ENCODE assay signal across 24 mouse cellular contexts in genomic region chr6:120099392-120099791, GRCm38 (mm10). TPM values are rescaled to one million over a fixed set of nuclear protein-coding genes. Genes with fewer than 3 reads are reported as not detected.
DNase-seq lines count a peak whose midpoint lies in the region; ATAC-seq and TF ChIP-seq lines count a peak whose summit lies in the region.
"Had no signal": no experiment of that assay in that cellular context is flagged by ENCODE, and none has a peak within 500 bp of the region (broad histone marks: within the 10 kb centered on the region; RNA-seq: fewer than 3 reads in every experiment).

No protein-coding gene starts in this region.

- no peak overlapping the region for H3K4me2 ChIP-seq in kidney, postnatal 0 days (ENCODE audit: low read length)
- H3K4me2 ChIP-seq: embryonic facial prominence, embryonic 12.5 days; heart, embryonic 15.5 days; limb, embryonic 12.5 days; liver, embryonic 12.5 days; midbrain, embryonic 11.5 days had no signal

- no peak overlapping the region for H3K4me3 ChIP-seq in kidney, postnatal 0 days (replicated peaks; ENCODE audit: low read depth, low read length)
- H3K4me3 ChIP-seq in left cerebral cortex, adult 2 months, result no peak overlapping the region
- H3K4me3 ChIP-seq: embryonic facial prominence, embryonic 12.5 days; erythroblast, embryonic 14.5 days; heart, embryonic 15.5 days; limb, embryonic 12.5 days; liver, embryonic 12.5 days had no signal

- DNase-seq in kidney, postnatal 0 days (ENCODE audit: low spot score), result peak; percentile 23
- DNase-seq in kidney, adult 9 months, result no peak
- peak; percentile 34 for DNase-seq in lung, postnatal 10 days
- DNase-seq in lung, postnatal 14 days, result no peak
- peak; percentile 83 for DNase-seq in R1 (ENCODE audit: low read depth, low spot score)
- no peak for DNase-seq in left cerebral cortex, adult 2 months (ENCODE audit: extremely low spot score in 1 of 2, low spot score in 2 of 2)
- no peak for DNase-seq in MN1 (ENCODE audit: low spot score)
- DNase-seq: cerebellum, adult 9-10 months; gastrocnemius, postnatal 14 days; heart, postnatal 4 days; lung, adult 2 months; spleen, adult 18-20 months; thymus, adult 2 months had no signal

- intact Hi-C loops in left cerebral cortex, adult 2 months (cut with DNase I), result loop anchor here (1.0 kb wide), 1 partner anchor 51 kb away; no protein-coding TSS in a partner anchor

- no peak overlapping the region for H3K9ac ChIP-seq in kidney, postnatal 0 days (ENCODE audit: low read depth, low read length)
- H3K9ac ChIP-seq: embryonic facial prominence, embryonic 12.5 days; heart, embryonic 15.5 days; limb, embryonic 12.5 days; liver, embryonic 12.5 days had no signal

- no peak for ATAC-seq in kidney, postnatal 0 days (replicated peaks; ENCODE audit: low FRiP score, low read depth)
- ATAC-seq in erythroid progenitor cell, adult 5-6 weeks (replicated peaks; ENCODE audit: low FRiP score, poor library complexity, severe bottlenecking), result no peak
- ATAC-seq: hindbrain, embryonic 16.5 days; intestine, embryonic 16.5 days; liver, embryonic 12.5 days had no signal

- TF ChIP-seq CTCF in kidney, postnatal 0 days (IDR thresholded peaks at IDR 0.05; ENCODE audit: low read depth), result no peak
- TF ChIP-seq CTCF in left cerebral cortex, adult 2 months (IDR thresholded peaks at IDR 0.05), result no peak

- 59% methylated on average over 5 of the region's 5 CpGs for WGBS in kidney, postnatal 0 days

- H3K4me1 ChIP-seq in kidney, postnatal 0 days (replicated peaks; ENCODE audit: insufficient read depth, low read length), result no peaks in the 10 kb centered on the region
- H3K4me1 ChIP-seq: embryonic facial prominence, embryonic 12.5 days; limb, embryonic 12.5 days had no signal

- H3K36me3 ChIP-seq in kidney, postnatal 0 days (ENCODE audit: insufficient read depth, low read length), result no peaks in the 10 kb centered on the region
- H3K36me3 ChIP-seq: embryonic facial prominence, embryonic 12.5 days; heart, embryonic 15.5 days; limb, embryonic 12.5 days; liver, embryonic 12.5 days had no signal

- no peaks in the 10 kb centered on the region for H3K27me3 ChIP-seq in kidney, postnatal 0 days (ENCODE audit: insufficient read depth, low read length)
- H3K27me3 ChIP-seq: embryonic facial prominence, embryonic 12.5 days; heart, embryonic 15.5 days; limb, embryonic 12.5 days; liver, embryonic 12.5 days had no signal

- no peak overlapping the region for H3K27ac ChIP-seq in kidney, postnatal 0 days
- peak overlapping the region; percentile 50; the same call in 1 of the 2 replicates for H3K27ac ChIP-seq in left cerebral cortex, adult 2 months
- H3K27ac ChIP-seq: embryonic facial prominence, embryonic 12.5 days; heart, embryonic 15.5 days; limb, embryonic 12.5 days; liver, embryonic 12.5 days had no signal

- H3K9me3 ChIP-seq in kidney, postnatal 0 days (replicated peaks; ENCODE audit: low read length), result no peaks in the 10 kb centered on the region
- H3K9me3 ChIP-seq: embryonic facial prominence, embryonic 12.5 days; heart, embryonic 15.5 days; limb, embryonic 12.5 days; liver, embryonic 12.5 days had no signal

RNA-seq across cellular contexts. Expression of gene Ninj2, which starts 6.2 kb away (rescaled TPM):
- not detected in 2 replicates for polyA plus RNA-seq in kidney, postnatal 0 days (2015; fragmentation: Nextera tagmentation; extraction: Ambion mirVana)
- 1 to 10 TPM in 1 of 2 experiments, under 1 TPM in 1; 0.56 to 1.3 TPM for total RNA-seq in left cerebral cortex, adult 2 months (2021)
- total RNA-seq in erythroid progenitor cell, adult 5-6 weeks (2015; ENCODE audit: low replicate concordance), result 3.6 TPM in 1 of 2 replicates, not detected in the other
- not detected in 2 replicates for total RNA-seq in erythroid progenitor cell, adult 5-6 weeks (2017; ENCODE audit: low replicate concordance)
- total RNA-seq: common myeloid progenitor, adult 5-6 weeks; gastrocnemius, postnatal 14 days; heart, adult 8-10 months; heart, postnatal 4 days had no signal
- polyA plus RNA-seq: embryonic facial prominence, embryonic 12.5 days; erythroblast, embryonic 14.5 days; hindbrain, embryonic 16.5 days; limb, embryonic 12.5 days; liver, embryonic 12.5 days; midbrain, embryonic 11.5 days had no signal

Comparison
In these comparisons a context has a peak if more than half of its experiments do, and no peak if none do; other contexts are left out.
1. DNase-seq: peak in kidney, postnatal 0 days (single experiment), lung, postnatal 10 days (single experiment) and R1 (single experiment); none in kidney, adult 9 months (single experiment), lung, postnatal 14 days (single experiment), left cerebral cortex, adult 2 months (0 of 2) and MN1 (single experiment).